ENCODE assay signal across 24 mouse cellular contexts in the genomic region with DNA sequence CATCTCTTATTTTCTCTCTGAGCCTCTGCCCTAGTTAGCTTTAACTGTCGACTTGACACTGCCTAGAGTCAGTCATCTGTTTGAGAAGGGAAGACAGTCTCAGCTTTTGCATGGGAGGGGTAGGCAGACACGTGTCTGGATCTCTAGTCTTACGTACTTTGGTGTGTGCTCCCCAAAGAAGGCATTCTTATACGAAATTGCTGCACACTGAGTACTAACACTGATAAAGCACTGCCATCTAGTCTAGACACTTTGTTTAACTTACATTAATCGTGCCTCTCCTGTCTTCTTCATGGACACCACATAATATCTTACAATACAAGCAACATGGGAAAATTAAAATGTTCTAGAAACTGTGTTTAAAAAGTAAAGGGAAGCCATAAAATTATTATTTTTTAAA.
"Had no signal": no experiment of that assay in that cellular context is flagged by ENCODE, and none has a peak within 500 bp of the region (broad histone marks: within the 10 kb centered on the region; RNA-seq: fewer than 3 reads in every experiment).

No protein-coding gene starts in this region.

- H3K27ac ChIP-seq: embryonic facial prominence, embryonic 10.5 days; embryonic facial prominence, embryonic 12.5 days; embryonic facial prominence, embryonic 13.5 days; embryonic facial prominence, embryonic 15.5 days; forebrain, embryonic 10.5 days; forebrain, embryonic 12.5 days; forebrain, embryonic 13.5 days; forebrain, embryonic 15.5 days; gastrocnemius, adult 2 months; heart, adult 2 months had no signal

- H3K27me3 ChIP-seq: embryonic facial prominence, embryonic 12.5 days; embryonic facial prominence, embryonic 13.5 days; embryonic facial prominence, embryonic 15.5 days; forebrain, embryonic 13.5 days; forebrain, embryonic 15.5 days had no signal

- H3K4me3 ChIP-seq: embryonic facial prominence, embryonic 10.5 days; embryonic facial prominence, embryonic 12.5 days; embryonic facial prominence, embryonic 13.5 days; embryonic facial prominence, embryonic 15.5 days; erythroblast, embryonic 14.5 days; forebrain, embryonic 10.5 days; forebrain, embryonic 12.5 days; forebrain, embryonic 13.5 days; forebrain, embryonic 15.5 days; gastrocnemius, adult 2 months; heart, adult 2 months had no signal

- H3K4me1 ChIP-seq: embryonic facial prominence, embryonic 10.5 days; embryonic facial prominence, embryonic 12.5 days; embryonic facial prominence, embryonic 13.5 days; embryonic facial prominence, embryonic 15.5 days; forebrain, embryonic 10.5 days; forebrain, embryonic 12.5 days; forebrain, embryonic 13.5 days; forebrain, embryonic 15.5 days had no signal

- H3K9me3 ChIP-seq: embryonic facial prominence, embryonic 12.5 days; embryonic facial prominence, embryonic 13.5 days; embryonic facial prominence, embryonic 15.5 days had no signal

- H3K36me3 ChIP-seq: embryonic facial prominence, embryonic 12.5 days; embryonic facial prominence, embryonic 13.5 days; embryonic facial prominence, embryonic 15.5 days; forebrain, embryonic 10.5 days; forebrain, embryonic 12.5 days; forebrain, embryonic 15.5 days had no signal

- DNase-seq: cerebellum, adult 9-11 months; cerebellum, postnatal 10 days; cerebellum, postnatal 14 days; cerebellum, postnatal 25 days; cerebellum, postnatal 36 days; embryo, embryonic 11 days; forebrain, postnatal 0 days; gastrocnemius, adult 2 months; gastrocnemius, postnatal 10 days; gastrocnemius, postnatal 14 days; gastrocnemius, postnatal 25 days; gastrocnemius, postnatal 36 days; heart, adult 11 months; heart, adult 18-20 months; heart, adult 2 months had no signal
